Mouse (Mus musculus) megakaryocyte, embryonic 14.5 days (primary cell): ENCODE data around the gene Mapkapk3.

Experiments
- FLI1 ChIP-seq: IDR thresholded peaks from 2 replicates; pipeline ENCODE4 v1.6.1; 2012; ENCODE audit warnings: low read length, inconsistent platforms, mixed read lengths
- GATA1 ChIP-seq: IDR thresholded peaks from 3 replicates; pipeline ENCODE4 v1.6.1; 2012; ENCODE audit warnings: mixed read lengths, low read length, inconsistent platforms, borderline replicate concordance

DNA sequence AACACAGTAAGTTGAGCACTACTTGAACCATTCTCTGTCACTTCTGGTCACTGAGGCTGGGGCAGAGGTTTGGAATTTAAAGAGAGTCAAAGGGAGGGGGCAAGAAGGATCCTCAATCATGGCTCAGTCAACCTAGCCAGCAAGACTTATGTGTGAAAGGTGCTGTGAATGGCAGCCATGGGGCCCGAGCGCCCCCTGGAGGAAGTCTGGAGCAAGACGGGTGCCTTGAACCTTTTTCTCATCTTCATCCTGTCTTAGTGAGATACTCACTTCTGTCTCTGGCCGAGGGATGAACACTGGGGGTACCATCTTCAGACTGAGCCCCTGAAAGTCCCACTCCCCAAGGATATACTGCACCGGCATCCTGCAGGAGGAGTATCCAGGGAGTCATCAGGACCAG is 46.2 kb upstream of the Mapkapk3 start:
- no peak for TF ChIP-seq FLI1
- no peak for TF ChIP-seq GATA1
